Mouse (Mus musculus) limb, embryonic 14.5 days (tissue): ENCODE measurements around the gene Gm10134. TPM values are rescaled to one million over a fixed set of nuclear protein-coding genes. Genes with fewer than 3 reads are reported as not detected.

ENCODE experiments used
- ATAC-seq: fragments of 200-750 bp; cut with Nextera tagmentation; 2 replicates; pipeline ENCODE4 v1.8.0; 2017; ENCODE audit warnings: low read depth, moderate number of reproducible peaks, moderate TSS enrichment; ENCODE audit not compliant: low FRiP score
- DNase-seq: peaks from one replicate; pipeline ENCODE4 v3.0.0-alpha.2; 2015; ENCODE audit warnings: low spot score
- H3K27ac ChIP-seq: fragments of 300-500 bp; sonication (generic); replicated peaks from 2 replicates; pipeline ENCODE4 v1.5.1; 2014; ENCODE audit warnings: low read depth, mild to moderate bottlenecking, low read length, moderate library complexity, mixed read lengths
- H3K27me3 ChIP-seq: fragments of 300-500 bp; sonication (generic); 2 replicates; pipeline ENCODE4 v1.6.1; 2014; ENCODE audit warnings: low read length, mixed read lengths; ENCODE audit not compliant: control insufficient read depth, insufficient read depth
- H3K36me3 ChIP-seq: fragments of 300-500 bp; sonication (generic); 2 replicates; pipeline ENCODE4 v1.6.1; 2014; ENCODE audit warnings: mild to moderate bottlenecking, low read length, moderate library complexity, mixed read lengths; ENCODE audit not compliant: control insufficient read depth, insufficient read depth
- H3K4me1 ChIP-seq: fragments of 300-500 bp; sonication (generic); 2 replicates; pipeline ENCODE4 v1.6.1; 2014; ENCODE audit warnings: antibody characterized with exemption, low read length, mixed read lengths; ENCODE audit not compliant: control insufficient read depth, insufficient read depth
- H3K4me2 ChIP-seq: fragments of 300-500 bp; sonication (generic); replicated peaks from 2 replicates; pipeline ENCODE4 v1.6.1; 2014; ENCODE audit warnings: low read depth, mild to moderate bottlenecking, low read length, moderate library complexity; ENCODE audit not compliant: severe bottlenecking
- H3K4me3 ChIP-seq: fragments of 300-500 bp; sonication (generic); replicated peaks from 2 replicates; pipeline ENCODE4 v1.5.1; 2014; ENCODE audit warnings: low read length
- H3K9ac ChIP-seq: fragments of 300-500 bp; sonication (generic); 2 replicates; pipeline ENCODE4 v1.6.1; 2014; ENCODE audit warnings: mild to moderate bottlenecking, low read depth, low read length, moderate library complexity; ENCODE audit not compliant: severe bottlenecking
- H3K9me3 ChIP-seq: fragments of 300-500 bp; sonication (generic); 2 replicates; pipeline ENCODE4 v1.6.1; 2016; ENCODE audit warnings: low read length; ENCODE audit not compliant: control insufficient read depth
- POLR2A ChIP-seq: fragments of 200-500 bp; IDR thresholded peaks from 2 replicates; pipeline ENCODE4 v1.8.0; 2012; ENCODE audit warnings: inconsistent platforms, mild to moderate bottlenecking, moderate library complexity, borderline replicate concordance; ENCODE audit not compliant: insufficient read depth, insufficient read length; ENCODE audit errors: extremely low read depth
- WGBS: fragments of 180-500 bp; shearing (Covaris S2); extraction: QIAGEN DNeasy Blood & Tissue Kit; methylation state at CpG from one replicate; pipeline ENCODE4 v1.1.7; 2014; 5-methylcytosine and 5-hydroxymethylcytosine counted together
- polyA plus RNA-seq, 2 experiments: library from polyadenylated mRNA; depleted of rRNA in 1 of 2; stranded (reverse) in 1 of 2; unstranded in 1 of 2; fragments of >200 nt; fragmentation: Nextera tagmentation in 1 of 2; extraction: Ambion mirVana in 1 of 2; gene quantifications; 2 replicates each; pipeline versions ENCODE4 v1.2.1 to v1.2.3; 2012 to 2014

Gene Gm10134
- polyA plus RNA-seq, 2 experiments: 0.61 to 1.1 TPM

DNA sequence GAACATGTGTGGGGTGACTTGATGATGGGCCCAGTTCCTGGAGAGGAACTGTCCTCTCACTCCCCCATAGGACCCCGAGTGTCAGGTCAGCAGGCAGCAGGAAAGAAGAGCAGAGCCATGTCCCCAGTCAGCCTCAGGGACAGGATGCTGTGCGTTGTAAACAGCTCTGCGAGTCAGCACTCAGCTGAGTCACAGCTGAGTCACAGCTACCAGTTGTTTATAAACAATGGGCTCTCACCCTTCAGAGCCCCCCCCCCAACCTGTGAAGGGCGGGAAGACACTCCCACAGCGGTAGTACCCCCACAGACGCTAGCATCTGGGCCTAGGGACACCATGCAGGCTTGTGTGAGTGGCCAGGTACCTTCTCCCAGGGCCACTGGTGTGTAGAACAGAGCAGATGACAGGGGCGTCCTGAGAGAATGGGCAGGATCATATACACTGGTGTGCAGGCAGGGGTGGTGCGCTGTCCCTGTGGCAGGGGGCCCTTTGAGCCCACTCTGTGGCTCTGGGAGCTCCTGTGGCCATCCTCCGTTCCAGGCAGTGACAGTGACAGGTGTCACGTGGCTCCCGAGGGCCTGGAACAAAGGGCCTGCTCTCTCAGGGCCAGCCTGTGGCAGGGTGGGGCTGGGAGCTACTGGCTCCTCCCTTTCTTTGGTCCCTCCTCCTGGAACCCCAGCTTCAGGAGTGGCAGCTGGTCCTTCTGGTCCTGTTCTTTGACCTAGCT is 19.5 kb downstream of the Gm10134 start:
- DNase-seq (no peak), ATAC-seq (peak; percentile 55)
- Histone ChIP-seq H3K9me3 (no peaks in the 10 kb centered on the region), H3K36me3 (no peaks in the 10 kb centered on the region), H3K9ac (no peak overlapping the region), H3K4me3 (no peak overlapping the region), H3K4me2 (no peak overlapping the region), H3K27ac (peak overlapping the region; percentile 58), H3K4me1 (peaks cover 49% of the 10 kb centered on the region), H3K27me3 (no peaks in the 10 kb centered on the region)
- 25% methylated on average over 11 of the region's 11 CpGs for WGBS
- TF ChIP-seq POLR2A: no peak

DNA sequence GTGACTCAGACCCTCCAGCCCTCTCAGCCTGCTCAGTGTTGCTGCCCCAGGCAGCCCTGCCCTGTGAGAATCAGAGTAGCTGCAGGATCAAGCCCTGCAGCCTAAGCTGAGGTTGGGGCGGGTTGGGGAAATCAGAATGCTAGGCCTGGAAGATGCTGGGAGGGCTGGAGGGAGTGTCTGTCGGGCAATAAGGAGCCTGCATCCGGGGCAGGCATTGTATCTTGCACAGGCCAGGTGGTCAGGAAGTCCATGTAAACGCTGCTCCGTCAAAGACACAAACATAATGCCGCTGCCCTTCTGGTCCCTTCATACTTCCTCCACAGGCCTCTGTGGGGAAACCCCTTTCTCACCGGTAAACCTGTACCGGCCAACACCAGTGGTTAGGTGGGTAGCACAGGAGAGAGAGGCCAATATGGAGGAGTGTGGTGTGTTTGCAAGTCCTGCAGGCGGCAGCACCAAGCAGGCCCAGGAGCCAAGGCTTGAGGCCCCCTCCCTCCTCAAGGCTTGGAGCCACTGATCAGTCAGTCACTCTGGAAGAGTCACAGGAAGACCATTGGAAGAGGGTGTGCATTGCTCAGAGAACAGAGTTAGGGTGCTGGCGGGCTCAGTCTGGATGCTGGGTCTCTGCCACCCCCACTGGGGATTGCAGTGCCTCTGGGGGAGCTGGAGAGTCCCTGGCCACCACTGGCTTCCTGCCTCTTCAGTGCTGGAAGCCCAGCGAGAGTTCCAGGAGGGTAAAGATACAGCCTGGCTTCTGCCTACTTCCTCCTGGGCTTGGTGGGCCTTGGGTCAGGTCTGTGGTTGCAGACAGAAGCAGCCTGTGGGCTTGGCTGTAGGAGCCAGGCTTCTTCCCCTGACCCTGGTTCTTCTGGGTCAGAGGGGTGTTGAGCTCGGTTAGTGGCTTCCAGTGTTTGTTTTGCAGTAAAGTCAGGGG is 20.3 kb downstream of the Gm10134 start:
- Histone ChIP-seq H3K27ac (peak overlapping the region; percentile 58), H3K9ac (no peak overlapping the region), H3K36me3 (no peaks in the 10 kb centered on the region), H3K27me3 (no peaks in the 10 kb centered on the region), H3K4me3 (no peak overlapping the region), H3K4me2 (no peak overlapping the region), H3K4me1 (peaks cover 55% of the 10 kb centered on the region), H3K9me3 (no peaks in the 10 kb centered on the region)
- DNase-seq (no peak), ATAC-seq (no peak)
- TF ChIP-seq POLR2A: no peak
- WGBS: 48% methylated on average over 12 of the region's 12 CpGs

DNA sequence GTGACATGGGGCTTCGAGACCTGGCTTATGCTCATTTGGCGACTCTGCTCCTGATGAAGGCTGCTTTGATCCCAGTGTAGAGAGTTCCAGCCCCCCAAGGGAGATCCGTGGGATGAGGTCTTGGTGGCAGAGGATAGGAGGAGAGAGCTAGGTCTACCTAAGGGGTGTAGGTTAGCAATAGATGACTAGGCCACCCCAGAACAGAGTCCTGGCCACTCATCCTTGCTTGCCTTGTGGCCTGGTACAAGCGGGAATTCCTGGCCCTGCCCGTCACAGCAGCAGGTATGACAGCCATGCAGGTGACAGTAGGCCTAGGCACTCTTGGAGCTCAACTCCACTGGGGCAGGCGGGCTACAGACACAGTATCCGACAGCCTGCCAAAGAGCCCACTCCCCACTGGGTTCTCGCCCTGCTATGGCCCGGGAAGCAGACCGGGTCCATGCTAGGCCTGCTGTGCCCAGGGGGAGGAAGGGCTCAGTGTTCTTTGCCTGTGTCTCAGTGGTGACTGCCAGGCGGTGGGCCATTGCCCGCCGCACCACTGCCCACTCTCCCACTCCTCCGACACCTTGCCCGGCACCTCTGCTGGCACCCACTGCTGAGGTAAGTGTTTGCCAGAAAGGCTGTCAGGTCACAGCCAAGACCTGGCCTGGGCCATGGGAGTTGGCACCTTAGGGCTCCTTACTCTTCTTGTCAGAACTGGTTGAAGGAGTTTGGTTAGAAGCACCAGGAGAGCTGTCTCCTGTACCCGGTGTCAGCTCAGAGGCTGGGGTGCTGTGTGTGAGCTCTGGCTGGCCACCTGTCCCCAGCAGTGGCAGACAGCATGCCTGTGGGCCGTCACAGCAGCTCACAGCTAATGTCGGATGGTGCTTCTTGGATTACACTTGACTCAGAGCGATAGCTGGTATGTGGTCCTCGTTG is 21.8 kb downstream of the Gm10134 start:
- no peak overlapping the region for H3K27ac ChIP-seq
- H3K4me1 ChIP-seq: peaks cover 53% of the 10 kb centered on the region
- H3K9me3 ChIP-seq: no peaks in the 10 kb centered on the region

DNA sequence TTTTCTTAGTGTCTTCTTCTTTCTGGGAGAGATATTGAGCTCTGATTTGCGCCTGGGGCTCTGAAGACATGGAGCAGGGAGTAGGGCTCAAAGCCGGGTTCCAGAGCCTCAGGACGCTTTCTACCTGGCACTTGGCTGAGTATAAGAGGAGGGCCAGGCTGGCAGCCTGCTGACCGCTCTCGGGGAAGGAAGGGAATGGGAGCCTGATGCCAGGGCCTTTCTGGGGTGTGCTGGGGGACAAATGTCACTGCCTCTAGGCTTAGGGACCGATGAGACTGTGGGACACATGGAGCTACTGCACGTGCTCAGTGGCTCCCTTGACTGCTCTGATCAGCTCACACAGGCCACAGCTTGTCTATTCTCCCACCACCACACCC is 22.4 kb downstream of the Gm10134 start:
- H3K4me1 ChIP-seq: peaks cover 56% of the 10 kb centered on the region
- no peaks in the 10 kb centered on the region for H3K9me3 ChIP-seq
- H3K4me2 ChIP-seq: no peak overlapping the region
- whole genome bisulfite sequencing: 79% methylated on average over 7 of the region's 7 CpGs
- H3K9ac ChIP-seq: no peak overlapping the region
- H3K36me3 ChIP-seq: no peaks in the 10 kb centered on the region
- DNase-seq (no peak), ATAC-seq (no peak)
- H3K4me3 ChIP-seq: no peak overlapping the region
- H3K27me3 ChIP-seq: no peaks in the 10 kb centered on the region
- TF ChIP-seq POLR2A: no peak
- no peak overlapping the region for H3K27ac ChIP-seq

More for the DNA sequence above, 21.8 kb downstream of the Gm10134 start:
- no peak for DNase-seq
- TF ChIP-seq POLR2A: no peak
- no peak overlapping the region for H3K4me3 ChIP-seq
- H3K36me3 ChIP-seq: no peaks in the 10 kb centered on the region
- 89% methylated on average over 20 of the region's 20 CpGs for WGBS
- ATAC-seq: no peak
- H3K9ac ChIP-seq: no peak overlapping the region
- no peak overlapping the region for H3K4me2 ChIP-seq
- no peaks in the 10 kb centered on the region for H3K27me3 ChIP-seq
